Mouse (Mus musculus): Measurements from ENCODE around the gene Cacna1c. TPM values are rescaled to one million over a fixed set of nuclear protein-coding genes. Genes with fewer than 3 reads are reported as not detected.

Gene Cacna1c
- polyA plus RNA-seq, 1 experiment from 2014 or later = 2.3 TPM

GRCm38 (mm10) chr6:118999329-118999875 is 196.8 kb downstream of the Cacna1c start:
- Histone ChIP-seq H3K9me3 (ENCODE audit: control insufficient read depth, low read length) (no peaks in the 10 kb centered on the region), H3K27ac (replicated peaks) (no peak overlapping the region), H3K36me3 (ENCODE audit: control insufficient read depth, insufficient read depth, low read length) (no peaks in the 10 kb centered on the region), H3K4me3 (ENCODE audit: low read depth, low read length) (no peak overlapping the region), H3K4me2 (replicated peaks; ENCODE audit: low read depth) (no peak overlapping the region), H3K4me1 (replicated peaks; ENCODE audit: control insufficient read depth, insufficient read depth) (no peaks in the 10 kb centered on the region), H3K9ac (ENCODE audit: low read length) (no peak overlapping the region), H3K27me3 (ENCODE audit: control insufficient read depth, insufficient read depth, low read length) (no peaks in the 10 kb centered on the region)
- ATAC-seq (ENCODE audit: low FRiP score, low TSS enrichment) (no peak), DNase-seq (ENCODE audit: low spot score) (no peak)
- TF ChIP-seq CTCF (IDR thresholded peaks at IDR 0.05; ENCODE audit: low read depth) (no peak), EP300 (optimal IDR thresholded peaks at IDR 0.05) (no peak)
- 76% methylated on average over 2 of the region's 2 CpGs for WGBS

- WGBS = 93% methylated on average over 4 of the region's 4 CpGs
- DNase-seq (ENCODE audit: low spot score) = no peak
- H3K4me2 ChIP-seq (replicated peaks; ENCODE audit: low read depth) = no peak overlapping the region
- H3K36me3 ChIP-seq (ENCODE audit: control insufficient read depth, insufficient read depth, low read length) = no peaks in the 10 kb centered on the region
- no peak overlapping the region for H3K27ac ChIP-seq (replicated peaks)
- H3K9me3 ChIP-seq (ENCODE audit: control insufficient read depth, low read length) = no peaks in the 10 kb centered on the region
- TF ChIP-seq EP300 (optimal IDR thresholded peaks at IDR 0.05) (no peak), CTCF (IDR thresholded peaks at IDR 0.05; ENCODE audit: low read depth) (no peak)
- no peaks in the 10 kb centered on the region for H3K27me3 ChIP-seq (ENCODE audit: control insufficient read depth, insufficient read depth, low read length)
- no peak overlapping the region for H3K9ac ChIP-seq (ENCODE audit: low read length)
- no peak overlapping the region for H3K4me3 ChIP-seq (ENCODE audit: low read depth, low read length)
- no peak for ATAC-seq (ENCODE audit: low FRiP score, low TSS enrichment)
- no peaks in the 10 kb centered on the region for H3K4me1 ChIP-seq (replicated peaks; ENCODE audit: control insufficient read depth, insufficient read depth)
Measured at GRCm38 (mm10) chr6:118997397-118997796, 198.8 kb downstream of the Cacna1c start.

GRCm38 (mm10) chr6:118994272-118995061 is 201.8 kb downstream of the Cacna1c start:
- Histone ChIP-seq H3K4me2 (replicated peaks; ENCODE audit: low read depth) (no peak overlapping the region), H3K27me3 (ENCODE audit: control insufficient read depth, insufficient read depth, low read length) (no peaks in the 10 kb centered on the region), H3K27ac (replicated peaks) (no peak overlapping the region), H3K4me1 (replicated peaks; ENCODE audit: control insufficient read depth, insufficient read depth) (no peaks in the 10 kb centered on the region), H3K36me3 (ENCODE audit: control insufficient read depth, insufficient read depth, low read length) (no peaks in the 10 kb centered on the region), H3K4me3 (ENCODE audit: low read depth, low read length) (no peak overlapping the region), H3K9ac (ENCODE audit: low read length) (no peak overlapping the region), H3K9me3 (ENCODE audit: control insufficient read depth, low read length) (no peaks in the 10 kb centered on the region)
- 68% methylated on average over 9 of the region's 9 CpGs for WGBS
- TF ChIP-seq CTCF (IDR thresholded peaks at IDR 0.05; ENCODE audit: low read depth) (no peak), EP300 (optimal IDR thresholded peaks at IDR 0.05) (no peak)
- no peak for ATAC-seq (ENCODE audit: low FRiP score, low TSS enrichment)
- DNase-seq (ENCODE audit: low spot score) = no peak

DNA sequence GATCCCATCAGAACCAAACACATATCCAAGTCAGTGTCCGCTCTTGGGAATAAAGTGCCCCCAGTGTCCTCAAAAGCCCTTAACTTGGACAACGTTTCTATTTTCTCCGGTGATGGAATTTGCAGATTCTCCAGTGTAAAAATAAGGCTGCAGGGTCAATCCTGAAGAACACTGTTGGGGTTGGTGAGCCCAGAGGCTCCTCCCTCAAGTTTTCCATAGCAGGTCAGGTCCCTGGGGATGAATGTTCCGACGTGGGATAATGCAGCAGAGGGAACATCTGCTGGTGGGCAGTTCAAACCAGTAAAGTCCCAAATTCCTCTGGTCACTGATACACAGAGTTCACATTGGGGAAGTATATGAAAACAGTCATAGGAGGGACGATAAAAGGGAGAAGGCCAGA is 203.8 kb downstream of the Cacna1c start:
- WGBS = 59% methylated on average over 6 of the region's 6 CpGs
- H3K9ac ChIP-seq (ENCODE audit: low read length) = no peak overlapping the region
- TF ChIP-seq CTCF (IDR thresholded peaks at IDR 0.05; ENCODE audit: low read depth) (no peak), EP300 (optimal IDR thresholded peaks at IDR 0.05) (no peak)
- H3K4me3 ChIP-seq (ENCODE audit: low read depth, low read length) = no peak overlapping the region
- ATAC-seq (ENCODE audit: low FRiP score, low TSS enrichment) = no peak
- H3K27me3 ChIP-seq (ENCODE audit: control insufficient read depth, insufficient read depth, low read length) = no peaks in the 10 kb centered on the region
- H3K9me3 ChIP-seq (ENCODE audit: control insufficient read depth, low read length) = no peaks in the 10 kb centered on the region
- DNase-seq (ENCODE audit: low spot score) = no peak
- no peak overlapping the region for H3K27ac ChIP-seq (replicated peaks)
- no peaks in the 10 kb centered on the region for H3K4me1 ChIP-seq (replicated peaks; ENCODE audit: control insufficient read depth, insufficient read depth)
- H3K36me3 ChIP-seq (ENCODE audit: control insufficient read depth, insufficient read depth, low read length) = no peaks in the 10 kb centered on the region
- H3K4me2 ChIP-seq (replicated peaks; ENCODE audit: low read depth) = no peak overlapping the region

DNA sequence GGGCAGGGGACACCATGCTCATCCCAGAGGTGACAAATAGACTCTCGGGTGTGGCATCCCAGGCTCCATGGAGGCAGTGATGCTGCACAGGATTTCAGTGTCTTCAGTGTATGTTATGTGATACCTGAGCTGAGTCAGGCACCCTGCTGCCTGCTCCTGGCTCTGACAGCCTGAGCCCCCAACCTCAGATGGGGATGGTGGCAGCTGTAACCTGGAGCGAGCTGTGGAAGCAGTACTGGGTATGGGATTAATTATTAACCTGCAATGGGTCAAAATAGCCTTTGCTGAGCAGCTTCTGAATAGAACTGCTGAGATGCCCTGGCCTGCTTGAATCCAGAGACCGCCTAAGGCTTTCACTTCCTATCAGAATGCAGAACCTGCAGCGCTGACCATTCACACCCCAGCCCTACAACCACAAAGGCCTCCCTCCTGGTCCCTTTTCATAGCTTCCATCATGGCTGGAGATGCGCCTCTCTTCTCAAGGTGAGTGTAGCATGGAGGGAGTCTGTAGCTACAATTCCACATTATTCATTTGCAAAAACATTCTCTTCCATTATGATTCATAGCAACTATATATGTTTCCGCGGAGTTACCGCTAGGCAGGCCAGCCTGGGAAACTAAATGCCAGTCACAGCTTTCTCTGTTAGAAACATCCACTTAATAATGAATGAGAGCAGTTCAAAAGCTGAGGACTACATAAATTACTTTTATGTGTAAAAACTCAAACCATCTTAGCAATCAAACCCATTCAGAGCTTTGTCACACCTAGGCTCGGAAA is 206.0 kb downstream of the Cacna1c start:
- Histone ChIP-seq H3K27ac (replicated peaks) (no peak overlapping the region), H3K27me3 (ENCODE audit: control insufficient read depth, insufficient read depth, low read length) (no peaks in the 10 kb centered on the region), H3K9me3 (ENCODE audit: control insufficient read depth, low read length) (no peaks in the 10 kb centered on the region), H3K4me2 (replicated peaks; ENCODE audit: low read depth) (no peak overlapping the region), H3K36me3 (ENCODE audit: control insufficient read depth, insufficient read depth, low read length) (no peaks in the 10 kb centered on the region), H3K9ac (ENCODE audit: low read length) (no peak overlapping the region), H3K4me3 (ENCODE audit: low read depth, low read length) (no peak overlapping the region), H3K4me1 (replicated peaks; ENCODE audit: control insufficient read depth, insufficient read depth) (no peaks in the 10 kb centered on the region)
- DNase-seq (ENCODE audit: low spot score) (no peak), ATAC-seq (ENCODE audit: low FRiP score, low TSS enrichment) (no peak)
- 71% methylated on average over 9 of the region's 9 CpGs for WGBS
- TF ChIP-seq EP300 (optimal IDR thresholded peaks at IDR 0.05) = no peak
- TF ChIP-seq CTCF (IDR thresholded peaks at IDR 0.05; ENCODE audit: low read depth) = no peak
